Mouse (Mus musculus) kidney, embryonic 16.5 days (tissue): ENCODE results near the gene Eif4e3. TPM values are rescaled to one million over a fixed set of nuclear protein-coding genes. Genes with fewer than 3 reads are reported as not detected.

Experiments
- ATAC-seq: fragments of 200-750 bp; cut with Nextera tagmentation; 2 replicates; pipeline ENCODE4 v1.8.0; 2017; ENCODE audit warnings: moderate TSS enrichment; ENCODE audit not compliant: low FRiP score, low TSS enrichment
- H3K27ac ChIP-seq: fragments of 300-500 bp; sonication (generic); 2 replicates; pipeline ENCODE4 v1.5.1; 2014; ENCODE audit warnings: low read length
- H3K27me3 ChIP-seq: fragments of 300-500 bp; sonication (generic); 2 replicates; pipeline ENCODE4 v1.6.1; 2014; ENCODE audit warnings: low read length, control low read depth, mixed read lengths; ENCODE audit not compliant: insufficient read depth
- H3K36me3 ChIP-seq: fragments of 300-500 bp; sonication (generic); 2 replicates; pipeline ENCODE4 v1.6.1; 2014; ENCODE audit warnings: low read length, control low read depth, mixed read lengths; ENCODE audit not compliant: insufficient read depth
- H3K4me1 ChIP-seq: fragments of 300-500 bp; sonication (generic); 2 replicates; pipeline ENCODE4 v1.6.1; 2014; ENCODE audit warnings: low read length, control low read depth, mixed read lengths; ENCODE audit not compliant: insufficient read depth
- H3K4me2 ChIP-seq: fragments of 300-500 bp; sonication (generic); replicated peaks from 2 replicates; pipeline ENCODE4 v1.6.1; 2014; ENCODE audit warnings: low read depth, low read length
- H3K4me3 ChIP-seq: fragments of 300-500 bp; sonication (generic); 2 replicates; pipeline ENCODE4 v1.5.1; 2014; ENCODE audit warnings: mild to moderate bottlenecking, low read length
- H3K9ac ChIP-seq: fragments of 300-500 bp; sonication (generic); replicated peaks from 2 replicates; pipeline ENCODE4 v1.6.1; 2014; ENCODE audit warnings: low read length
- H3K9me3 ChIP-seq: fragments of 300-500 bp; sonication (generic); 2 replicates; pipeline ENCODE4 v1.6.1; 2016; ENCODE audit warnings: low read length, control low read depth
- WGBS: fragments of 180-500 bp; shearing (Covaris S2); extraction: QIAGEN DNeasy Blood & Tissue Kit; methylation state at CpG from one replicate; pipeline ENCODE4 v1.1.7; 2014; 5-methylcytosine and 5-hydroxymethylcytosine counted together
- polyA plus RNA-seq: library from polyadenylated mRNA; unstranded; fragments of >200 nt; fragmentation: Nextera tagmentation; extraction: Ambion mirVana; gene quantifications from 2 replicates; pipeline ENCODE4 v1.2.1, GENCODE M21; 2015

Eif4e3 gene
- polyA plus RNA-seq = 17.6 and 18.5 TPM in 2 replicates

- no peaks in the 10 kb centered on the region for H3K36me3 ChIP-seq
- under 1% methylated on average over 60 of the region's 75 CpGs for WGBS
- no peaks in the 10 kb centered on the region for H3K9me3 ChIP-seq
- 0 out of 2 replicates have a peak, but pooled peaks cover 3% of the 10 kb centered on the region for H3K27me3 ChIP-seq
- peak; percentile 91 for ATAC-seq
- H3K4me1 ChIP-seq = peaks cover 28% of the 10 kb centered on the region
- H3K27ac ChIP-seq = peak within 1 kb of the TSS; percentile 63
- peak within 1 kb of the TSS; percentile 82 for H3K4me2 ChIP-seq
- H3K4me3 ChIP-seq = peak within 1 kb of the TSS; percentile 80
- peak within 1 kb of the TSS; percentile 82 for H3K9ac ChIP-seq
Measured at GRCm38 (mm10) chr6:99666318-99667171, at the start of gene Eif4e3, which contains the start of gene Gm20696. Eif4e3 (minus strand) TSS chr6:99666771. Gm20696 (minus strand) TSS chr6:99666797.

- H3K27me3 ChIP-seq = no peaks in the 10 kb centered on the region
- no peak overlapping the region for H3K9ac ChIP-seq
- no peaks in the 10 kb centered on the region for H3K36me3 ChIP-seq
- H3K4me2 ChIP-seq = no peak overlapping the region
- H3K4me3 ChIP-seq = no peak overlapping the region
- 73% methylated on average over 6 of the region's 6 CpGs for WGBS
- no peak overlapping the region for H3K27ac ChIP-seq
- no peak for ATAC-seq
- H3K4me1 ChIP-seq = no peaks in the 10 kb centered on the region
- H3K9me3 ChIP-seq = no peaks in the 10 kb centered on the region
Measured at GRCm38 (mm10) chr6:99715913-99716312, 49.3 kb upstream of the Eif4e3 start.

GRCm38 (mm10) chr6:99715191-99715590, 48.6 kb upstream of the Eif4e3 start:
- Histone ChIP-seq H3K9ac (no peak overlapping the region), H3K4me3 (no peak overlapping the region), H3K4me2 (no peak overlapping the region), H3K36me3 (no peaks in the 10 kb centered on the region), H3K27me3 (no peaks in the 10 kb centered on the region), H3K9me3 (no peaks in the 10 kb centered on the region), H3K27ac (no peak overlapping the region), H3K4me1 (no peaks in the 10 kb centered on the region)
- ATAC-seq = no peak
- 61% methylated on average over 6 of the region's 6 CpGs for WGBS

DNA sequence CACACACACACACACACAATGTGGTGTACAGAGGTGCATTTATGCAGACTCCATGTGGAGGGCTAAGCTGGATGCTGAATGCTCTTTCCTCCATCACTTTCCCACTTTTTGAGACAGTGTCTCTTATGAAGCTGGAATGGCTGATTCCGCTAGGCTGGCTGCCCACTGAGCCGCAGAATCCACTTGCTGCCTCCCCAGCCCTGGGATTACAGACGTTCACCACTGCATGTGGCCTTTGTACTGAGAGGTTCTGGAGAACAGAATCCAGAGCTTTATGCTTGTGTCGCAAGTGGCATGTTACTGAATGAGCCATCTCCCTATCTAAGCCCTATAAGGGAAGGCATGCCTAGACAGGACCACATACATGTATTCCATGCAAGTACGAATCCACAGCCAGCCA, 46.7 kb upstream of the Eif4e3 start:
- Histone ChIP-seq H3K4me3 (no peak overlapping the region), H3K9ac (no peak overlapping the region), H3K4me1 (no peaks in the 10 kb centered on the region), H3K27ac (no peak overlapping the region), H3K9me3 (no peaks in the 10 kb centered on the region), H3K27me3 (no peaks in the 10 kb centered on the region), H3K36me3 (no peaks in the 10 kb centered on the region), H3K4me2 (no peak overlapping the region)
- WGBS = 86% methylated on average over 5 of the region's 5 CpGs
- ATAC-seq = no peak

- Histone ChIP-seq H3K27me3 (no peaks in the 10 kb centered on the region), H3K27ac (no peak overlapping the region), H3K4me3 (no peak overlapping the region), H3K9me3 (no peaks in the 10 kb centered on the region), H3K9ac (no peak overlapping the region), H3K4me2 (no peak overlapping the region), H3K4me1 (no peaks in the 10 kb centered on the region), H3K36me3 (no peaks in the 10 kb centered on the region)
- ATAC-seq = no peak
- WGBS = 63% methylated on average over 11 of the region's 11 CpGs
Measured at GRCm38 (mm10) chr6:99711576-99712101, 45.1 kb upstream of the Eif4e3 start.

DNA sequence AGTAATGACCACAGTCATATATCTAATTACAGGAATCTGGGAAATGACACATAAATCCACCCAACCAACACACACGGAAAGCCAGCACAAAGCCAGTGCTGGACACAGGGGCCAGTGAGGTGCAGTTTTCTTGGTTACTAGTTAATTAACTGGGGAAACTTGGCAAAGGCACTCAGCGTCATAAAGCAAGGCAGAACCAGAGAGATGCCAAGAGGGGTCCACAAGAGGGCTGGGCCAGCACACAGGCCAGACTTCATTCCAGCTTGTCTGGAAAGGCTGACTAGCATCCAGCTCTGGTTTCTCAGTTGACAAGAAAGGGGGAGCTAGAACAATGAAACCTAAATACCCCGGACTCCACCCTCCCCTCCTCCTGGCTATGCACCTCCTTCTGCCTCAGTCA, 33.9 kb upstream of the Eif4e3 start:
- Histone ChIP-seq H3K36me3 (no peaks in the 10 kb centered on the region), H3K27ac (peak overlapping the region; percentile 6; the same call in 1 of the 2 replicates), H3K27me3 (peaks cover 9% of the 10 kb centered on the region; the same call in 1 of the 2 replicates), H3K9me3 (no peaks in the 10 kb centered on the region), H3K4me1 (peaks cover 14% of the 10 kb centered on the region), H3K4me2 (no peak overlapping the region), H3K4me3 (no peak overlapping the region), H3K9ac (no peak overlapping the region)
- peak; percentile 69 for ATAC-seq
- 20% methylated on average over 3 of the region's 3 CpGs for WGBS

DNA sequence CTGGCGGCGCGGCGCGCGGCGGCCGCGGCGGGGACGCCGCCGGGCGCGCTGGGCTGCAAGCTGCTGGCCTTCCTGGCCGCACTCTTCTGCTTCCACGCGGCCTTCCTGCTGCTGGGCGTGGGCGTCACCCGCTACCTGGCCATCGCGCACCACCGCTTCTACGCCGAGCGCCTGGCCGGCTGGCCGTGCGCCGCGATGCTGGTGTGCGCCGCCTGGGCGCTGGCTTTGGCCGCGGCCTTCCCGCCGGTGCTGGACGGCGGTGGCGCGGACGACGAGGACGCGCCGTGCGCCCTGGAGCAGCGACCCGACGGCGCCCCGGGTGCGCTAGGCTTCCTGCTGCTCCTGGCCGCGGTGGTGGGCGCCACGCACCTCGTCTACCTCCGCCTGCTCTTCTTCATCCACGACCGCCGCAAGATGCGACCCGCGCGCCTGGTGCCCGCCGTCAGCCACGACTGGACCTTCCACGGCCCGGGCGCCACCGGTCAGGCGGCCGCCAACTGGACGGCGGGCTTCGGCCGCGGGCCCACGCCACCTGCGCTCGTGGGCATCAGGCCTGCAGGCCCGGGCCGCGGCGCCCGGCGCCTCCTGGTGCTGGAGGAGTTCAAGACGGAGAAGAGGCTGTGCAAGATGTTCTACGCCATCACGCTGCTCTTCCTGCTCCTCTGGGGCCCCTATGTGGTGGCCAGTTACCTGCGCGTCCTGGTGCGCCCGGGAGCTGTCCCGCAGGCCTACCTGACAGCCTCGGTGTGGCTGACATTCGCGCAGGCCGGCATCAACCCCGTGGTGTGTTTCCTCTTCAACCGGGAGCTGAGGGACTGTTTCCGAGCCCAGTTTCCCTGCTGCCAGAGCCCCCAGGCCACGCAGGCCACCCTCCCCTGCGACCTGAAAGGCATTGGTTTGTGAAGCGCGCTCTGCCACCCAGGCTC, 26.6 kb upstream of the Eif4e3 start:
- peaks cover 12% of the 10 kb centered on the region for H3K4me1 ChIP-seq
- H3K36me3 ChIP-seq = no peaks in the 10 kb centered on the region
- peak; percentile 66 for ATAC-seq
- no peaks in the 10 kb centered on the region for H3K9me3 ChIP-seq
- H3K9ac ChIP-seq = peak overlapping the region; percentile 75
- 2% methylated on average over 110 of the region's 110 CpGs for WGBS
- H3K27me3 ChIP-seq = peaks cover 64% of the 10 kb centered on the region
- peak overlapping the region; percentile 55 for H3K4me3 ChIP-seq
- no peak overlapping the region for H3K27ac ChIP-seq
- peak overlapping the region; percentile 82 for H3K4me2 ChIP-seq

- peak within 1 kb of the TSS; percentile 82 for H3K4me2 ChIP-seq
- H3K4me1 ChIP-seq = peaks cover 12% of the 10 kb centered on the region
- 0% methylated on average over 40 of the region's 112 CpGs for WGBS
- peak within 1 kb of the TSS; percentile 55 for H3K4me3 ChIP-seq
- no peaks in the 10 kb centered on the region for H3K36me3 ChIP-seq
- H3K27me3 ChIP-seq = peaks cover 64% of the 10 kb centered on the region
- H3K9ac ChIP-seq = peak within 1 kb of the TSS; percentile 75
- no peak within 1 kb of the TSS for H3K27ac ChIP-seq
- peak; percentile 82 for ATAC-seq
- H3K9me3 ChIP-seq = no peaks in the 10 kb centered on the region
Measured at GRCm38 (mm10) chr6:99692206-99692915, 25.8 kb upstream of the Eif4e3 start, which contains the start of gene Gpr27. Gpr27 (plus strand) TSS chr6:99692679.

GRCm38 (mm10) chr6:99691666-99692205, 25.2 kb upstream of the Eif4e3 start:
- Histone ChIP-seq H3K9me3 (no peaks in the 10 kb centered on the region), H3K4me1 (peaks cover 12% of the 10 kb centered on the region), H3K27me3 (peaks cover 61% of the 10 kb centered on the region), H3K9ac (peak overlapping the region; percentile 75), H3K36me3 (no peaks in the 10 kb centered on the region), H3K4me2 (peak overlapping the region; percentile 82), H3K27ac (no peak overlapping the region), H3K4me3 (peak overlapping the region; percentile 55)
- 0 out of 2 replicates have a peak, but pooled peaks have one; percentile 8 for ATAC-seq
- 10% methylated on average over 24 of the region's 25 CpGs for WGBS
